Mouse (Mus musculus) heart, postnatal 14 days (tissue): ENCODE measurements around the gene Rab7b. TPM values are rescaled to one million over a fixed set of nuclear protein-coding genes. Genes with fewer than 3 reads are reported as not detected.

Experiments
- DNase-seq, 2 experiments: peaks; one replicate each; pipeline ENCODE4 v3.0.0; 2021 to 2022
- intact Hi-C: fragments of 180-260 bp; cut with DNase I; formaldehyde crosslinking; loops from one replicate; pipeline ENCODE4 v1.15.1; 2025
- total RNA-seq, 2 experiments: library from RNA; stranded (reverse); gene quantifications; 2 replicates each; pipeline ENCODE4 v1.2.3; 2021

The Rab7b gene
- total RNA-seq, 2 experiments from 2014 or later, result 4.2 to 4.5 TPM

- intact Hi-C loops, result no loop called here
- DNase-seq, result no peak
Measured at GRCm38 (mm10) chr1:131734657-131735273, 46.3 kb downstream of the Rab7b start.

DNA sequence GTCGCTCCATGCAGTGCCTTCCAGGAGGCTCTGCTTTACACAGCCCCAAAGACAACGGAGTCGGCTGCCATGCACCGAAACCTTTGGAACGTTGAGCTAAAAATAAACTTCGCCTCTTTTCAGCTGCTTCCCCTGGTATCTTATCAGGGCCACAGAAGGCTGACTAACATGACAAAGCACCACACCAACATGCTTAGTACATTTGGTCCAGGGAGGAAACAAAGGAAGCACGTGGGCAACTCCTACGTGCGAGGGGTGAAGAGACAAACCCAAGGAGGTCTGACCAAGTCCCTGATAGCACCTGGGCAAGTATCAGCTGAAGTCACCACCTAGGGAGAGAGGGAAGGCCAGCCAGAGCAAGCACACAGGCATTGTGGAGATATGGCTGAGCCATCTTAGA is 48.0 kb downstream of the Rab7b start:
- intact Hi-C loops, result no loop called here
- no peak for DNase-seq

GRCm38 (mm10) chr1:131737269-131737668 is 48.8 kb downstream of the Rab7b start:
- intact Hi-C loops, result no loop called here

DNA sequence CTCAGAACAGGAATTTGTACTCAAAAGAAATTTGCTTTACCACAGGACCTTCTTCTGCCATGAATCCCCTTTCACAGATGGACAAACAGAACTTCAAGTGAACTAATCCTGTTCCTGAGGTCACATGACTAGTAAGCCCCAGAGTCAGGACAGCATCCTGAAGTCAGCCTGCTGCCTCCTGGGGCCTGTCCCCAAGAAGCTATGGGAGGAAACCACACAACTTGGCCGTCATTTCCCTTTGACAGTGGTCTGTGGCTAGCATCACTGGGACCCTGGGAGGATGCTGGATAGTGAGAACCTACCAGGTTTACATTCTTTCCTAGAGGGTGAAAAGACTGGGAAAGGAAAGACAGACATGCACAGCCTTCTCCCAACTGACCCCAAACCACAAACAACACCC is 50.3 kb downstream of the Rab7b start:
- DNase-seq, result no peak
- intact Hi-C loops, result no loop called here

More at GRCm38 (mm10) chr1:131737269-131737668, 48.8 kb downstream of the Rab7b start:
- DNase-seq, result peak; percentile 77 to 78

GRCm38 (mm10) chr1:131739481-131740160 is 51.1 kb downstream of the Rab7b start:
- intact Hi-C loops, result no loop called here

GRCm38 (mm10) chr1:131743868-131744464 is 55.5 kb downstream of the Rab7b start, which contains the start of gene Slc26a9:
Slc26a9 (plus strand) TSS chr1:131744022.
- no peak for DNase-seq
- intact Hi-C loops, result no loop called here

More at GRCm38 (mm10) chr1:131739481-131740160, 51.1 kb downstream of the Rab7b start:
- peak in 1 of 2 experiments; percentile 51 for DNase-seq

DNA sequence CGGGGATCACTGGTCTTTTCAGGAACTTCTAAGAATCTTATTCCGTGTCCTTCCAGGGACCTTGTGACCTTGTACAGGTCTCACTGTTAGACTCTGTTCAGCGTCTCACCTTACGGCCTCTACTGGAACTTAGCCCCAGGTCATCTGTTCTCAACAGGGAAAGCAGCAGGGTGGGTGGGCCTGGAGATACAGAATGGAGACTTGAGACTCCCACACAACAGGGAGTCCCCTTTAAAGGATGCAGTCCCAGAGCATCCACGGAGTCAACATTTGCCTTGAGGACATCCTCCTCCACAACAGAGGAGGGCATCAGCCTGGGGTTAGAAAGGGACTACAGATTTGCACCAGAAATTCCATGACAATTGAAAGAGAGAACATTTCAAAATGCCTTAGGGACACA is 56.9 kb downstream of the Rab7b start:
- DNase-seq, result no peak
- intact Hi-C loops, result no loop called here

DNA sequence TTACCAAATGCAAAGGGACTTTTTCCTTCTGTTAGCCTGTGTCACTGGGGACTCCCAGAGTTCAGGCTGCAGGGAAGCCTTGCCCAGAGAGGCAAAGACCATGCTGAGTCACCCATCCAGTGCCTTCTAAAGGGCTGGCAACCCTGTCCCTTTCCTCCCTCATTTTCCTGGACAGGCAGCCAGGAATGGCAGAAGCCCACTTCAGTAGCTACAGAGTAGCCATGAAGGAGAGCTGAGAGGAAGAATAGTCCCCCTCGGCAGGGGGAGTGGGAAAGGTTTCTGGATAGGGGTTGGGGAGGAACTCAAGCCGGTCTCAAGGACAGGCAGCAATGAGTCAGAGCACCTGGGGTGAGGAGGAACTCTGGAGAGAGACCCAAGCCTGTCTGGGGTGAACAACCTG is 59.3 kb downstream of the Rab7b start:
- no peak for DNase-seq
- intact Hi-C loops, result no loop called here

GRCm38 (mm10) chr1:131748636-131749035 is 60.1 kb downstream of the Rab7b start:
- no peak for DNase-seq
- intact Hi-C loops, result no loop called here

- no peak for DNase-seq
- intact Hi-C loops, result no loop called here
Measured at GRCm38 (mm10) chr1:131749706-131750545, 61.4 kb downstream of the Rab7b start.

GRCm38 (mm10) chr1:131751181-131751890 is 62.8 kb downstream of the Rab7b start:
- DNase-seq, result peak; percentile 20 to 47
- intact Hi-C loops, result no loop called here

DNA sequence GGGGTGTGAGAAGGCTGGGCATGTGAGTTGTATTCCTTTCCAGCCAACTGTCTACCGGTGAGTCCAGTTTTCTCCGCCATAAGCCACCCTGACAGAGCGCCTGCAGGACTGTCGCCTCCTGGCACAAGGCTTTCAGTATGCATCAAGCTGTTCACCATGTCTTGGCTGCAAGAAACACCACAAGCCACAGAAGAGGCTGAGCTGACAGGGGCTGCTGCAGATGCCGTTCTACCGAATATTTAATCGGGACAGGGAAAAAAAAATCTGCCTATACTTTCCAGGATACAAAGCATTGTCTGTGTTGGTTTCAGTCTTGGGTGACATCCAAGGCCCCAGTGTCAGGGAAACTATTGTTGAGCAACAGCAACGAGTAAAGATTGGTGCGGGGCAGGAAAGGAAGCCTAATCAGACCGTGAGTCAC is 63.4 kb downstream of the Rab7b start:
- DNase-seq, result peak; percentile 22 to 32

GRCm38 (mm10) chr1:131754212-131754829 is 65.8 kb downstream of the Rab7b start:
- intact Hi-C loops, result no loop called here
- DNase-seq, result no peak

More for the DNA sequence above, 63.4 kb downstream of the Rab7b start:
- intact Hi-C loops, result no loop called here

- peak; percentile 53 to 66 for DNase-seq
Measured at GRCm38 (mm10) chr1:131754916-131755315, 66.4 kb downstream of the Rab7b start.

GRCm38 (mm10) chr1:131757211-131757610 is 68.7 kb downstream of the Rab7b start:
- no peak for DNase-seq
- intact Hi-C loops, result no loop called here

More at GRCm38 (mm10) chr1:131754916-131755315, 66.4 kb downstream of the Rab7b start:
- intact Hi-C loops, result no loop called here

DNA sequence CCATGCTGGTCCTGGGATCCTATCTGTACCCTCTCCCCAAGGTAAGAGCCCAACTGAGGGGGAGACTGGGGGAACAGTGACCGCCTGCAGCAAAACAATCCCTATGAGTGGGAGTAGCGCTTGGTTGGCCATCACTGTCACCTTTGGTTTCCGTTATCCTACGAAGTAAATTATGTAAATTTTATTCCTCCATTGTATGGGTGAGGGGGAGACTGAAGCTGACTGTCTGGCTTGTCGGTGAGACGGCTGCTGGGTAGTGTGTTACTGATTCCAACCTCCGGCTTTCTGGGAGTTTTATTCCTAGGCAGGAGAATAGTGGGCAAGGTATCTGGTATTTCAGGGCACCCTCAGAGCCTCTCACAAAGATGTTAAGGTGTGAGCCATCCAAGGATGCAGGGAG is 70.3 kb downstream of the Rab7b start:
- DNase-seq, result no peak
- intact Hi-C loops, result no loop called here

GRCm38 (mm10) chr1:131759667-131760427 is 71.4 kb downstream of the Rab7b start:
- DNase-seq, result peak in 1 of 2 experiments; percentile 1
- intact Hi-C loops, result no loop called here

GRCm38 (mm10) chr1:131760428-131760820 is 71.9 kb downstream of the Rab7b start:
- peak in 1 of 2 experiments; percentile 8 for DNase-seq
- intact Hi-C loops, result no loop called here
